Mouse (Mus musculus) stomach, postnatal 0 days (tissue): ENCODE data around the gene Gm17783. TPM values are rescaled to one million over a fixed set of nuclear protein-coding genes. Genes with fewer than 3 reads are reported as not detected.
"Not testable (repeated sequence)": the region's sequence is repeated elsewhere in the genome, so short reads cannot be mapped to it uniquely, and the experiment has no call there.

Source experiments
- ATAC-seq: fragments of 200-750 bp; cut with Nextera tagmentation; 2 replicates; pipeline ENCODE4 v1.8.0; 2017; ENCODE audit not compliant: low FRiP score, low TSS enrichment
- DNase-seq: peaks from one replicate; pipeline ENCODE4 v3.0.0-alpha.2; 2016; ENCODE audit warnings: low spot score
- H3K27ac ChIP-seq: fragments of 300-500 bp; sonication (generic); replicated peaks from 2 replicates; pipeline ENCODE4 v1.5.1; 2014; ENCODE audit warnings: mild to moderate bottlenecking, control low read depth
- H3K27me3 ChIP-seq: fragments of 300-500 bp; sonication (generic); 2 replicates; pipeline ENCODE4 v1.6.1; 2014; ENCODE audit warnings: low read length; ENCODE audit not compliant: control insufficient read depth, insufficient read depth
- H3K36me3 ChIP-seq: fragments of 300-500 bp; sonication (generic); 2 replicates; pipeline ENCODE4 v1.6.1; 2014; ENCODE audit warnings: low read length, mixed read lengths; ENCODE audit not compliant: control insufficient read depth, insufficient read depth
- H3K4me1 ChIP-seq: fragments of 300-500 bp; sonication (generic); replicated peaks from 2 replicates; pipeline ENCODE4 v1.6.1; 2014; ENCODE audit warnings: antibody characterized with exemption; ENCODE audit not compliant: control insufficient read depth, insufficient read depth
- H3K4me2 ChIP-seq: fragments of 300-500 bp; sonication (generic); replicated peaks from 2 replicates; pipeline ENCODE4 v1.6.1; 2014; ENCODE audit warnings: low read depth, mild to moderate bottlenecking, control low read depth, moderate library complexity
- H3K4me3 ChIP-seq: fragments of 300-500 bp; sonication (generic); 2 replicates; pipeline ENCODE4 v1.5.1; 2014; ENCODE audit warnings: low read depth, low read length, control low read depth
- H3K9ac ChIP-seq: fragments of 300-500 bp; sonication (generic); 2 replicates; pipeline ENCODE4 v1.6.1; 2014; ENCODE audit warnings: mild to moderate bottlenecking, low read length, control low read depth, mixed read lengths
- H3K9me3 ChIP-seq: fragments of 300-500 bp; sonication (generic); 2 replicates; pipeline ENCODE4 v1.6.1; 2016; ENCODE audit warnings: low read length; ENCODE audit not compliant: control insufficient read depth
- CTCF ChIP-seq: IDR thresholded peaks from 2 replicates; pipeline ENCODE4 v1.5.1; 2016; ENCODE audit warnings: antibody characterized with exemption, low read depth, mild to moderate bottlenecking, moderate library complexity
- EP300 ChIP-seq: optimal IDR thresholded peaks from 2 replicates; pipeline ENCODE3; 2016; ENCODE audit warnings: antibody characterized with exemption
- WGBS: fragments of 180-500 bp; shearing (Covaris S2); extraction: QIAGEN DNeasy Blood & Tissue Kit; methylation state at CpG from one replicate; pipeline ENCODE4 v1.1.7; 2014; 5-methylcytosine and 5-hydroxymethylcytosine counted together
- polyA plus RNA-seq: library from polyadenylated mRNA; unstranded; fragments of >200 nt; fragmentation: Nextera tagmentation; extraction: Ambion mirVana; gene quantifications from 2 replicates; pipeline ENCODE4 v1.2.1, GENCODE M21; 2015

Gm17783 gene
- polyA plus RNA-seq, 1 experiment from 2014 or later: 0.11 TPM

DNA sequence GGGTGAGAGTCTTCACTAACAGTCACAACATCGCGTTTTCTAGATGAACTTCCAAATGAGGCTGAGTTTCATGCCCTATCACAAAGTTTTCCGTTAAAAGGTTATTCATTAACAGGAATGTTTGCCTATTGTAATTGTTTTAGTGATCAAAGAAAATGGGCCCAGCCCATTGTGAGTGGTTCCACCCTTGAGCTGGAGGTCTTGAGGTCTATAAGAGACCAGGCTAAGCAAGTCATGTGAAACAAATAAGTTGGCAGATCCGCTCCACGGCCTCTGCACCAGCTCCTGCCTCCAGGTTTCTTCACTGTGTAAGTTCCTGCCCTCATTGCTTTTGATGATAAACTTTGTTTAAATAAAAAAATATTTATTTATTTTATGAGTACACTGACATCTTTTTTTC lies 38.9 kb downstream of the Gm17783 start, which contains the start of gene Gm609:
Gene Gm609, minus strand, starts transcription at position 43 of the 400 bp plus-strand sequence.
- H3K27me3 ChIP-seq: no peaks in the 10 kb centered on the region
- DNase-seq (peak; percentile 18), ATAC-seq (peak; percentile 49; the same call in 1 of the 2 replicates)
- H3K4me2 ChIP-seq: no peak within 1 kb of the TSS
- H3K9ac ChIP-seq: no peak within 1 kb of the TSS
- 55% methylated on average over 5 of the region's 5 CpGs for WGBS
- H3K27ac ChIP-seq: no peak within 1 kb of the TSS
- no peaks in the 10 kb centered on the region for H3K9me3 ChIP-seq
- H3K4me3 ChIP-seq: no peak within 1 kb of the TSS
- H3K36me3 ChIP-seq: no peaks in the 10 kb centered on the region
- TF ChIP-seq CTCF (no peak), EP300 (no peak)
- no peaks in the 10 kb centered on the region for H3K4me1 ChIP-seq

DNA sequence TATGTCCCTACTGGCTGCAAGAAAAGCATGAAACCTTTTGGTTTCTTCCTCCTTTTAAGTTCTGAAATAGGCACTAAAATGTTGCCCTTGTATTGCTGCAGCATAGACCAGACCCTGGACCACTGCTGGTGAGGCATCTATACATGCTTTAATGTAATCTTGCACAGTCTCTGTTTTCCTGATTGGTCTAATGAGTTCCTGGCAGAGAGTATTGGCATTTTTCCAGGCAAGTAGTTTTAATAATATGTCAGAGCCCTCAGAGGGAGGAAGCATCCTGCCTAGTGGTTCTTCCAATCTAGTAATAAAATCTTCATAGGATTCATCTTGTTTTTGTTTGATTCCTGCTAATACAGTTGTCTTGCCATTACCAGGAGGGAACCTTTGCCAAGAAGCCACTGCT lies 54.9 kb downstream of the Gm17783 start:
- Histone ChIP-seq H3K36me3 (no peaks in the 10 kb centered on the region), H3K4me1 (no peaks in the 10 kb centered on the region), H3K4me2 (no peak overlapping the region), H3K27me3 (no peaks in the 10 kb centered on the region), H3K9me3 (no peaks in the 10 kb centered on the region), H3K9ac (no peak overlapping the region), H3K4me3 (no peak overlapping the region), H3K27ac (no peak overlapping the region)
- DNase-seq: no peak
- no peak for TF ChIP-seq CTCF
- no peak for TF ChIP-seq EP300
- no peak for ATAC-seq

DNA sequence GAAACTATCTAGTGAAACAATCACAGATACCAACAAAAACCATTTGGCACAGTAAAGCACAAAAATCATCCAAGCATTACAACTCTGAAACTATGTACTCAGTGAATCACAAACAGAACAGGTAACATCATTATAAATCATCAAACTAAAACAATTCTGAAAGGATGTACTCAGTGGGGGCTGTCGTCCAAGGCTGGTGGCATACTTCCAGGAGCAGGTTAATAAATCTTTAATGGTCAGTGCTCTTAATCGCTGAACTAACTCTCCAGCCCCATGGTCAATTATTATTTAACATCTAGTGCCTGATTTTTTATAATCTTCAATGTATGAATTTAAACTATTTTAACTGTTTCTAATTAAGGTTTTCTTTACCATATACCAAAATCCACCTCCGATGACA lies 60.0 kb downstream of the Gm17783 start:
- not testable (repeated sequence) for ATAC-seq, H3K27ac ChIP-seq, H3K4me2 ChIP-seq, H3K27me3 ChIP-seq, DNase-seq, H3K4me3 ChIP-seq, H3K36me3 ChIP-seq, H3K9ac ChIP-seq, H3K9me3 ChIP-seq, H3K4me1 ChIP-seq
- WGBS: 48% methylated on average over 3 of the region's 3 CpGs

Other genes starting within 250 kb of the Gm17783 start
- 84.1 and 87.8 TPM in 2 replicates for gene Cd200, start 123.0 kb downstream of the Gm17783 start, polyA plus RNA-seq
- gene Gm609, start 39.1 kb downstream of the Gm17783 start, polyA plus RNA-seq: 0.27 and 0.34 TPM in 2 replicates
- not detected in 2 replicates for gene Slc9c1, start 3.3 kb upstream of the Gm17783 start, polyA plus RNA-seq
- 0.11 and 0.12 TPM in 2 replicates for gene Gcsam, start 78.3 kb upstream of the Gm17783 start, polyA plus RNA-seq
- 10.2 and 10.6 TPM in 2 replicates for gene BC016579, start 122.0 kb upstream of the Gm17783 start, polyA plus RNA-seq
- gene Tmprss7, start 161.6 kb upstream of the Gm17783 start, polyA plus RNA-seq: 0.13 and 0.21 TPM in 2 replicates
- 11.1 and 11.2 TPM in 2 replicates for gene Tagln3, start 192.6 kb upstream of the Gm17783 start, polyA plus RNA-seq
- 19.8 and 21.6 TPM in 2 replicates for gene Abhd10, start 210.9 kb upstream of the Gm17783 start, polyA plus RNA-seq